Mouse (Mus musculus) embryonic facial prominence, embryonic 15.5 days (tissue): ENCODE data around the gene Bahcc1. TPM values are rescaled to one million over a fixed set of nuclear protein-coding genes. Genes with fewer than 3 reads are reported as not detected.
A peak's percentile ranks its signal among the peaks of the same experiment; 100 is the strongest.

ENCODE experiments used
- ATAC-seq: fragments of 200-750 bp; cut with Nextera tagmentation; 2 replicates; pipeline ENCODE4 v1.8.0; 2017; ENCODE audit warnings: low read depth, moderate TSS enrichment; ENCODE audit not compliant: insufficient number of reproducible peaks, low FRiP score, low TSS enrichment
- H3K27ac ChIP-seq: fragments of 300-500 bp; sonication (generic); replicated peaks from 2 replicates; pipeline ENCODE4 v1.5.1; 2015; ENCODE audit warnings: mild to moderate bottlenecking, inconsistent platforms
- H3K27me3 ChIP-seq: fragments of 300-500 bp; sonication (generic); 2 replicates; pipeline ENCODE4 v1.6.1; 2015; ENCODE audit warnings: inconsistent platforms
- H3K36me3 ChIP-seq: fragments of 300-500 bp; sonication (generic); 2 replicates; pipeline ENCODE4 v1.6.1; 2015; ENCODE audit warnings: mild to moderate bottlenecking, inconsistent platforms
- H3K4me1 ChIP-seq: fragments of 300-500 bp; sonication (generic); 2 replicates; pipeline ENCODE4 v1.6.1; 2015; ENCODE audit warnings: inconsistent platforms
- H3K4me2 ChIP-seq: fragments of 300-500 bp; sonication (generic); replicated peaks from 2 replicates; pipeline ENCODE4 v1.6.1; 2015; ENCODE audit warnings: mild to moderate bottlenecking, inconsistent platforms
- H3K4me3 ChIP-seq: fragments of 300-500 bp; sonication (generic); replicated peaks from 2 replicates; pipeline ENCODE4 v1.5.1; 2015; ENCODE audit warnings: mild to moderate bottlenecking, inconsistent platforms
- H3K9ac ChIP-seq: fragments of 300-500 bp; sonication (generic); 2 replicates; pipeline ENCODE4 v1.6.1; 2015; ENCODE audit warnings: inconsistent platforms
- H3K9me3 ChIP-seq: fragments of 300-500 bp; sonication (generic); replicated peaks from 2 replicates; pipeline ENCODE4 v1.6.1; 2016; ENCODE audit warnings: inconsistent platforms
- WGBS: fragments of 180-500 bp; shearing (Covaris S2); methylation state at CpG from one replicate; pipeline ENCODE4 v1.1.7; 2015; 5-methylcytosine and 5-hydroxymethylcytosine counted together
- polyA plus RNA-seq: library from polyadenylated mRNA; unstranded; fragments of >200 nt; fragmentation: Nextera tagmentation; extraction: Ambion mirVana; gene quantifications from 2 replicates; pipeline ENCODE4 v1.2.1, GENCODE M21; 2015

Bahcc1 gene
- polyA plus RNA-seq, 1 experiment from 2014 or later = 7.9 TPM

- Histone ChIP-seq H3K36me3 (no peaks in the 10 kb centered on the region), H3K9me3 (no peaks in the 10 kb centered on the region), H3K4me1 (peaks cover 57% of the 10 kb centered on the region), H3K27me3 (no peaks in the 10 kb centered on the region), H3K4me3 (peak overlapping the region; percentile 78), H3K9ac (peak overlapping the region; percentile 84), H3K4me2 (peak overlapping the region; percentile 79), H3K27ac (peak overlapping the region; percentile 94)
- no peak for ATAC-seq
- 0% methylated on average over 41 of the region's 41 CpGs for WGBS
Measured at GRCm38 (mm10) chr11:120188481-120189441, 44.0 kb upstream of the Bahcc1 start.

DNA sequence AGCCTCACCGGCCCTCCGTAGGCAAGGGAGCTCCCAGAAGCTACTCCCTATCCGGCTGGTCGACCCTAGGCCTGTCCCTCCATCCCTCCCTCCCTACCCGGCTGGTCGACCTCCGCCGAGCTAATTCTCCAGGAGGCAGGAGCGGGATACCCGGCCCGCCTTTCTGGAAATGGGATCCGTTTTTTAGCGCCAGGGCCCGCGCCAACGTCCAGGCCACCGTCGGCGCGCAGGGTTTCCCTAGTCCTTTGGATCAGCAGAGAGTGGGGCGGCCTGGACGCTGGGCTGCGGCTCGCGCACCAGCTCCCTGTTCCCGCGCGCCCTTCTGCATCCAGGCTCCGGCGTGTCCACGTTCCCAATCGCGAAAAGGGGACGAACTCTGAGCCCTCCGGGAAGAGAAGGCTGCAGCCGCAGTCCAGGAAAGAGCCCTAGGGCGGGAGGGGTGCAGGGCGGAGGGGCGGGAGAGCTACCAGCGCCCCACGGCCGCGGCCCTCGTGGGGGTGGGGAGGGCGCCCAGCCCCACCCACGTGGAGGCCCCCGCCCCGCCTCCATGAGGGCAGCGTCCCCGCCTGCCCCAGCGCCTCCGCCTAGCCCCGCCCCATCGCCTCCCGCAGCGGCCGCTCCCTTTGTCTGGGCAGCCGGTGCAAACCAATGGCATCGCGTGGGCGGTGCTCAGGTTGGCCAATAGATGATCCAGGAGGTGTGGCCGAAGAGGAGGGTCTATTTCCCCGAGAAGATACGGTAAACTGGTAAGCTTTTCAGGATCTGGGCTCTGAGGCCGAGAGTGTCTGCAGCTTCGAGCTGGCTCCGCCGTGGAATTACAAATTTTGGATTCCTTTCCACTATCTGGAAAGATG lies 43.1 kb upstream of the Bahcc1 start:
- no peaks in the 10 kb centered on the region for H3K27me3 ChIP-seq
- no peaks in the 10 kb centered on the region for H3K9me3 ChIP-seq
- under 1% methylated on average over 66 of the region's 68 CpGs for WGBS
- peak overlapping the region; percentile 78 for H3K4me3 ChIP-seq
- H3K4me2 ChIP-seq = peak overlapping the region; percentile 79
- peak overlapping the region; percentile 94 for H3K27ac ChIP-seq
- ATAC-seq = peak; percentile 94
- H3K9ac ChIP-seq = peak overlapping the region; percentile 84
- peaks cover 47% of the 10 kb centered on the region for H3K4me1 ChIP-seq
- no peaks in the 10 kb centered on the region for H3K36me3 ChIP-seq

DNA sequence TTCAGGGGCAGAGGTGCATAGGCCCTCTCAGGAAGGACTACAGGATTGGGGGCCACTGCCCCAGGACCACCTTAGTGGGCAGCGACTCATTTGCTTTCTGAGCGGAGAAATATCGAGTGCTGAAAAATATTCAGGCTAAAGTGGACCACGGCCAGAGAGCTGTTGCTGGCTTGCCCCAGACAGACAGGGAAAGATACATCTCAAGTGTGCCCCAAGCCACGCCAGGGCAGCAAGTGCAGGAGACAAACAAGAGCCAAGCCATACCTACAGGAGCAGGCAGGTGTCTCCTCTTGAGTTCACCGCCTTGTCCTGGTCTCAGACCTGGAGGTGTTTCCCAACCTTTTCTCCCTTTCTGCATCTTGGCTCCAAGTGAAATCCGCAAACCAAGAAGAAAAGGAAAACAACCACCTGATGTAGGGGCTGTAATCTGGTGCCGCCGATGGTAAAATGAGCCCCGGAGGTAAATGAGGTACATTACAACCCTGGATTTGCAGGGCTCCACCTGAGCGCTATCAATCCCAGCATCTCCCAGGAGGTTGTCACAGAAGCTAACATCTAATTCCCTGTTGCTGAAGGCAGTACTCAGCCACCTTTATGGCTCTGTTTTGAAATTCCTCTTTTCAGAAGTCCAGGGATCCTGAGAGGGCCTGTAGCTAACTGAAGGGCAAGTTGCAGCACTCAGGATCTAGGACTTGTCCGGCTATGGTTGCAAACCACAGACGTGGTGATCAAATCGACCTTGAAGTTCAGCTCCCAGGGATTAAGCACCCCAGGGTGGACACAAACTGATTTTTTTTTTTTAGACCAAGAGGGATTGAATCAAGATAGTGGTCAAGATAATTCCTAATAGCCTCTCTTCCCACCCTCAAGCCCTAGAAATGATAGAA lies 42.0 kb upstream of the Bahcc1 start:
- Histone ChIP-seq H3K4me1 (peaks cover 36% of the 10 kb centered on the region), H3K9me3 (no peaks in the 10 kb centered on the region), H3K9ac (no peak overlapping the region), H3K27me3 (no peaks in the 10 kb centered on the region), H3K4me3 (peak overlapping the region; percentile 78), H3K27ac (peak overlapping the region; percentile 84), H3K36me3 (no peaks in the 10 kb centered on the region), H3K4me2 (peak overlapping the region; percentile 79)
- no peak for ATAC-seq
- 40% methylated on average over 14 of the region's 14 CpGs for WGBS

- Histone ChIP-seq H3K4me3 (no peak overlapping the region), H3K27me3 (no peaks in the 10 kb centered on the region), H3K36me3 (no peaks in the 10 kb centered on the region), H3K27ac (no peak overlapping the region), H3K9ac (no peak overlapping the region), H3K4me1 (peaks cover 6% of the 10 kb centered on the region; the same call in 1 of the 2 replicates), H3K4me2 (no peak overlapping the region), H3K9me3 (no peaks in the 10 kb centered on the region)
- no peak for ATAC-seq
- 29% methylated on average over 13 of the region's 13 CpGs for WGBS
Measured at GRCm38 (mm10) chr11:120198831-120199230, 33.9 kb upstream of the Bahcc1 start.

DNA sequence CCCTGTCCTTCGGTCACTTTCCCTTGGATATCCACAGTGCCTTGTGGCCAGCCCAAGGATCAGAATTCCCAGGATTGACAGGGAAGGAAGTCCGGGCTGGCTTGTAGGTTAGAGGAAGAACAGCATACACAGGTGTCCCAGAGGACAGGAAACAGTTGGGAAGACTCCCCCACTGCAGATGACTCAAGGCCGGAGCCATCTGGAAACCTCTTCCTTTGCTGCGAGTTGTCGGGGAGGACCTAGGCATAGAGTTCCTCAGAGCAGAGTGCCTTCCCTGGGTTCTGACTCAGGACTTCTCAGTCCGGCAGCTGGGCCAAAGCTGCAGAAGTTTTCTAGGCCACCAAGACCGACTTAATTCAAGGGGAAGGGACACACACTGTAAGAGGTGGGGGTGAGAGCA lies 33.0 kb upstream of the Bahcc1 start:
- Histone ChIP-seq H3K4me2 (no peak overlapping the region), H3K27me3 (no peaks in the 10 kb centered on the region), H3K9ac (no peak overlapping the region), H3K27ac (no peak overlapping the region), H3K9me3 (no peaks in the 10 kb centered on the region), H3K4me3 (no peak overlapping the region), H3K36me3 (no peaks in the 10 kb centered on the region), H3K4me1 (0 out of 2 replicates have a peak, but pooled peaks cover 6% of the 10 kb centered on the region)
- WGBS = 64% methylated on average over 7 of the region's 7 CpGs
- 0 out of 2 replicates have a peak, but pooled peaks have one; percentile 19 for ATAC-seq

DNA sequence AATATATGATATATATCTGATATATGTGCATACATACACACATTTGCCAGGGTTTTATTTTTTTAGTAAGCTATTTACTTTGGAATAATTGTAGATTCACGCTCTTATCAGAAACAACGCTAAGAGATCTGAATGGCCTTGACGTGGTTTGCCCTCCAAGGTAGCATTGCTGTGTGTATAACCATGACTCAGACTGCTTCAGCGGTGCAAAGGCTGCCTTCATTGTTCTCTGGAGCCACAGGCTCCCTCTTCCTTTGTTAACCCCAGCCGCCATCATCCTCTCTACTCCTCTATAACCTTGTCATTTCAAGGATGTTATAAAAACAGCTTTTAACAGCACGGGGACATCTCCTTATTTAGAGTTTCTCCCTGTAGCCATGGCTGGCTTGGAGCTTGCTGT lies 32.1 kb upstream of the Bahcc1 start:
- ATAC-seq = no peak
- H3K4me3 ChIP-seq = no peak overlapping the region
- no peaks in the 10 kb centered on the region for H3K27me3 ChIP-seq
- 0 out of 2 replicates have a peak, but pooled peaks cover 6% of the 10 kb centered on the region for H3K4me1 ChIP-seq
- H3K9me3 ChIP-seq = no peaks in the 10 kb centered on the region
- no peak overlapping the region for H3K27ac ChIP-seq
- H3K36me3 ChIP-seq = no peaks in the 10 kb centered on the region
- 81% methylated on average over 6 of the region's 6 CpGs for WGBS
- no peak overlapping the region for H3K9ac ChIP-seq
- no peak overlapping the region for H3K4me2 ChIP-seq

GRCm38 (mm10) chr11:120204200-120204599 lies 28.5 kb upstream of the Bahcc1 start:
- Histone ChIP-seq H3K36me3 (no peaks in the 10 kb centered on the region), H3K9me3 (no peaks in the 10 kb centered on the region), H3K4me2 (no peak overlapping the region), H3K9ac (no peak overlapping the region), H3K4me3 (no peak overlapping the region), H3K27me3 (no peaks in the 10 kb centered on the region), H3K27ac (no peak overlapping the region), H3K4me1 (0 out of 2 replicates have a peak, but pooled peaks cover 8% of the 10 kb centered on the region)
- 82% methylated on average over 5 of the region's 5 CpGs for WGBS
- no peak for ATAC-seq

DNA sequence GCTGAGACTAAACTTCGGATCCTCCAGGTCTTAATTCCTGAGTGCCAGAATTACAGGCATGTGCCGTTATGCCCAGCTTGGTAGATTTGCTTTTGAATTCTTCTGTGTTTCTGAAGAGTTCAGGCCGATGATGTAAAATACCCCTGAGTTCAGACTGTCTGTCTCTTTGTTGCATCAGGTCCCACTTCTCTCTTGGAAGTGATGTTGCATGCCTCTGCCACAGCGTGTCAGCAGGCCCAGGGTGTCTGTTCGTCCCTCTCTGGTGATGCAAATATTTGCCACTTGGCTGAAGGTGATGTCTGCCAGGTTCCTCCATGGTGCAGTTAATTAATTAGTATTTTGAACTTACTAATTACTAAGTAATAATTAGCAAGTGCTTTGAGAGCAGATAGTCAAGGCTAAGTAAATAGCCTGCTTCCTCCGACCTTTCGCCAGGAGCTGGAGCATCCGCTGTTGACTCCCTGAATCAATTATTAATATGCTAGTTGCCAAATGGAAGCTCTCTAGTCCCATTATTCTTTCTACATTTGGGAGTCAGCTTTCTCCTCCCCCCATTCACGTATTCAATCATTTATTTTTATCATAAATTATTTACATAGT lies 26.6 kb upstream of the Bahcc1 start:
- Histone ChIP-seq H3K27me3 (no peaks in the 10 kb centered on the region), H3K4me3 (no peak overlapping the region), H3K36me3 (no peaks in the 10 kb centered on the region), H3K9me3 (no peaks in the 10 kb centered on the region), H3K4me1 (0 out of 2 replicates have a peak, but pooled peaks cover 3% of the 10 kb centered on the region), H3K4me2 (no peak overlapping the region), H3K9ac (no peak overlapping the region), H3K27ac (no peak overlapping the region)
- ATAC-seq = no peak
- WGBS = 72% methylated on average over 9 of the region's 9 CpGs

DNA sequence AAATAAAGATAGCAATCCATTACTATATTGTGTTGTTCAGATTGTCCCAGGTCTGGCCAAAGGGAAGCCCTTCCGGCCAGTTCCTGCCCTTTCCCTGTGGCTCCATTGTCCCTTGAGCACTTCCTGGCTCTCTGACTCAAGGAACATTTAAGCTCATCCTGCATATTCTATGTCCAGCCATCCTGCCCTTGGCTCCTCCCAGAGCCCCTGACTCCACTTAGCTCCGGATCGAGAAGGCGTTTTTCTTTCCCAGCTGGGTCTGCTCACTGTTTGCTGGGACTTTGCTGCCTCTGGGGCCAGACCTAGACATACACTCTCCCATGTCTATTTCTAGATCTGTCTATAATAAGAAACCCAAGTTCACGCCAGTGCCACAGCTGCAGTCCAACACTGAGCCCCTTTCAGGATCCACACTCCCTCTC lies 26.1 kb upstream of the Bahcc1 start:
- Histone ChIP-seq H3K36me3 (no peaks in the 10 kb centered on the region), H3K4me3 (no peak overlapping the region), H3K27ac (peak overlapping the region; percentile 40), H3K4me1 (0 out of 2 replicates have a peak, but pooled peaks cover 3% of the 10 kb centered on the region), H3K9ac (no peak overlapping the region), H3K9me3 (no peaks in the 10 kb centered on the region), H3K27me3 (no peaks in the 10 kb centered on the region), H3K4me2 (no peak overlapping the region)
- 27% methylated on average over 5 of the region's 5 CpGs for WGBS
- ATAC-seq = peak; percentile 67; the same call in 1 of the 2 replicates

GRCm38 (mm10) chr11:120208848-120209247 lies 23.9 kb upstream of the Bahcc1 start:
- WGBS = 71% methylated on average over 2 of the region's 2 CpGs
- Histone ChIP-seq H3K4me1 (0 out of 2 replicates have a peak, but pooled peaks cover 3% of the 10 kb centered on the region), H3K4me2 (no peak overlapping the region)

More at GRCm38 (mm10) chr11:120208848-120209247, 23.9 kb upstream of the Bahcc1 start:
- ATAC-seq = no peak
- Histone ChIP-seq H3K4me3 (no peak overlapping the region), H3K27ac (0 out of 2 replicates have a peak overlapping the region, but pooled peaks have one; percentile 11), H3K9ac (no peak overlapping the region), H3K9me3 (no peaks in the 10 kb centered on the region), H3K27me3 (no peaks in the 10 kb centered on the region), H3K36me3 (no peaks in the 10 kb centered on the region)
